Comparison of ENCODE assay signal across 22 mouse cellular contexts in the genomic region with DNA sequence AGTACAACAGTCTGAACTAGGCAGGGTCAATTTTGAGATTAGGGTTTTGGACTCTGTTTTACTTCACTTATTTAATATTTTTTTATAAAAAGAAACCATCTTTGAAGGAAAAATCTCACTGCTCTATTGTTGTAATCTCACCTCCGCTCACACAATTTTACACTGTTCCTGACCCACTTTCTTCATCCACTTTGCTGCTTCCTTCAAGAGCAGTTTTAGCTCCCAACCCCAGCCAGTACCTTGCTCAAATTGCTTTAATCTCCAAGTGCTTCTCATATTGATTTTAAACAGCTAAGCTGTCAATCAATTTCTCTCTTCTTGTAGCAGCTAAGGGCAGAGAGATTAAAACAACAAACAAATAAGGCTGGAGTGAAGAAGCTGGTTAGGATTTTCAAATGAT.
"Had no signal": no experiment of that assay in that cellular context is flagged by ENCODE, and none has a peak within 500 bp of the region (broad histone marks: within the 10 kb centered on the region; RNA-seq: fewer than 3 reads in every experiment).

No protein-coding gene starts in this region.

- DNase-seq: heart, postnatal 10 days; heart, postnatal 14 days; heart, postnatal 36 days; heart, postnatal 4 days; kidney, adult 11 months; kidney, adult 18-20 months; kidney, adult 2 months; kidney, adult 8-10 months; kidney, adult 9 months; kidney, postnatal 10 days; kidney, postnatal 14 days; kidney, postnatal 25 days; kidney, postnatal 36 days; kidney, postnatal 4 days; layer of hippocampus, adult 9-11 months; layer of hippocampus, postnatal 36 days had no signal

- ATAC-seq: hindbrain, embryonic 16.5 days; hindbrain, postnatal 0 days; inflammation-experienced regulatory T-cells, adult 6 months; intestine, embryonic 15.5 days; intestine, embryonic 16.5 days; intestine, postnatal 0 days had no signal
